Mouse (Mus musculus): ENCODE data around the gene Tifab.

GRCm38 (mm10) chr13:56175848-56176247 lies 2.8 kb downstream of the Tifab start:
- TF ChIP-seq CTCF (IDR thresholded peaks at IDR 0.05; ENCODE audit: low read depth, low read length) (no peak), POLR2A (IDR thresholded peaks at IDR 0.05; ENCODE audit: extremely low read depth, insufficient read depth, low read length) (no peak)

Data from liver, adult 2 months (tissue).